Mouse (Mus musculus) heart, embryonic 13.5 days (tissue): Measurements from ENCODE around the gene Pabpn1l. TPM values are rescaled to one million over a fixed set of nuclear protein-coding genes. Genes with fewer than 3 reads are reported as not detected.
"Not testable (repeated sequence)": the region's sequence is repeated elsewhere in the genome, so short reads cannot be mapped to it uniquely, and the experiment has no call there.

Experiments
- ATAC-seq: fragments of 200-750 bp; cut with Nextera tagmentation; 2 replicates; pipeline ENCODE4 v1.8.0; 2017; ENCODE audit warnings: moderate TSS enrichment; ENCODE audit not compliant: insufficient number of reproducible peaks, low FRiP score, low TSS enrichment; ENCODE audit errors: extremely low read depth
- H3K27ac ChIP-seq: fragments of 300-500 bp; sonication (generic); replicated peaks from 2 replicates; pipeline ENCODE4 v1.5.1; 2015; ENCODE audit warnings: moderate library complexity, mild to moderate bottlenecking, inconsistent platforms
- H3K27me3 ChIP-seq: fragments of 300-500 bp; sonication (generic); replicated peaks from 2 replicates; pipeline ENCODE4 v1.6.1; 2015; ENCODE audit warnings: mild to moderate bottlenecking, inconsistent platforms
- H3K36me3 ChIP-seq: fragments of 300-500 bp; sonication (generic); 2 replicates; pipeline ENCODE4 v1.6.1; 2015; ENCODE audit warnings: mild to moderate bottlenecking, inconsistent platforms
- H3K4me1 ChIP-seq: fragments of 300-500 bp; sonication (generic); 2 replicates; pipeline ENCODE4 v1.6.1; 2015; ENCODE audit warnings: inconsistent platforms
- H3K4me2 ChIP-seq: fragments of 300-500 bp; sonication (generic); 2 replicates; pipeline ENCODE4 v1.6.1; 2015; ENCODE audit warnings: inconsistent platforms, mild to moderate bottlenecking, moderate library complexity
- H3K4me3 ChIP-seq: fragments of 300-500 bp; sonication (generic); 2 replicates; pipeline ENCODE4 v1.5.1; 2015; ENCODE audit warnings: moderate library complexity, mild to moderate bottlenecking, inconsistent platforms
- H3K9ac ChIP-seq: fragments of 300-500 bp; sonication (generic); 2 replicates; pipeline ENCODE4 v1.6.1; 2015; ENCODE audit warnings: inconsistent platforms, mild to moderate bottlenecking, moderate library complexity
- H3K9me3 ChIP-seq: fragments of 300-500 bp; sonication (generic); 2 replicates; pipeline ENCODE4 v1.6.1; 2016; ENCODE audit warnings: inconsistent platforms
- WGBS: fragments of 180-500 bp; shearing (Covaris S2); methylation state at CpG from one replicate; pipeline ENCODE4 v1.1.7; 2015; ENCODE audit warnings: mixed read lengths; 5-methylcytosine and 5-hydroxymethylcytosine counted together
- microRNA-seq: library from miRNA; unstranded; fragments of <30 nt; microRNA quantifications from one replicate; pipeline ENCODE4, GENCODE M21; 2016
- polyA plus RNA-seq: library from polyadenylated mRNA; unstranded; fragments of >200 nt; fragmentation: Nextera tagmentation; extraction: Ambion mirVana; gene quantifications from 2 replicates; pipeline ENCODE4 v1.2.1, GENCODE M21; 2015

The Pabpn1l gene
- polyA plus RNA-seq, 1 experiment from 2014 or later, result not detected

DNA sequence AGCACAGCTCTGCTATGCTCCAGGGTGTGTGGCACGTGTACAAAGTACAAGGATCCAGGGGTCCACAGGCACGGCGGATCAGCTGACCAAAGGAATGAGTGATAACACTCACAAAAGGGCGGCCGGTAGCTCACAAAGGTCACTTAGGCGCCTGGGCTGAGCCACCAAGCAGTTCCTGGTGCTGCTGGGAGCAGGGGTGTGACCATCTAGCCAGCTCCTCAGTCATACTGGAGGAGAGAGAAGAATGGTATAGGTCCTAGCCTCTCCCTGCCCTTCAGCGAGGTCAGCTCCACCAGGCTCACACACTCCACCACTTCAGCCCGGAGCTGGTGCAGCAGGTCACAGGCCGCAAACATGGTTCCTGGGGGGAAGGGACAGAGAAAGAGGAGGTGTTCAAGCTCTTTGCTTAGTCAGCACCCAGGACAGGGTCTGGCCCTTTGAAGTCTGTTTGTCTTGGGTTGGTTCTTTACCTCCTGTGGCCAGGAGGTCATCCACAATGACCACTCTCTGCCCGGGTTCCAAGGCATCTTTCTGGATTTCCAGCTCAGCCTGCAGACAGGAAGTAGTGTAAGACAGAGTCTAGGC is 47.8 kb downstream of the Pabpn1l start:
- Histone ChIP-seq H3K4me1 (peaks cover 46% of the 10 kb centered on the region), H3K9ac (peak overlapping the region; percentile 86), H3K9me3 (no peaks in the 10 kb centered on the region), H3K27ac (peak overlapping the region; percentile 62), H3K36me3 (peaks cover 50% of the 10 kb centered on the region), H3K4me3 (peak overlapping the region; percentile 75), H3K4me2 (peak overlapping the region; percentile 89), H3K27me3 (no peaks in the 10 kb centered on the region)
- no peak for ATAC-seq
- 12% methylated on average over 10 of the region's 10 CpGs for WGBS

DNA sequence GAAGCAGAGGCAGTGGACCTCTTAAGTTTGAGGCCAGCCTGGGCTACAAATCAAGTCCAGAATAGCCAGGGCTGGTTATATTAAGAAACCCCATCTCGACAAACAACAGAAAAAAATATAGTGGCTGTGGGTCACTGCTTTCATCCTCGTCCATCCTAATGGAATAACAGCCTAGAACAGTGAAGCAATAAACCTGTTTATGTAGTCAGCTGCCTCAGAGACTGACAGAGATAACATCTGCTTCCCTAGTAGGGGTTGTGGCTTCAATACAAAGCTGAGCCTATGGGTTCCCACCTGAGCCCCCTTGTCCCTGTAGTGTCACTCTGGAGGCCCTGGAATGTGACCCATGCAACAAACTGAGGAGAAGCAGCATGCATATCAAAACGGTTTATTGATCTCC is 48.3 kb downstream of the Pabpn1l start:
- H3K36me3 ChIP-seq, result peaks cover 55% of the 10 kb centered on the region
- no peaks in the 10 kb centered on the region for H3K9me3 ChIP-seq
- no peak overlapping the region for H3K4me3 ChIP-seq
- no peaks in the 10 kb centered on the region for H3K27me3 ChIP-seq
- H3K9ac ChIP-seq, result peak overlapping the region; percentile 86
- WGBS, result 41% methylated on average over 3 of the region's 3 CpGs
- no peak for ATAC-seq
- H3K4me1 ChIP-seq, result peaks cover 46% of the 10 kb centered on the region
- H3K27ac ChIP-seq, result peak overlapping the region; percentile 62
- H3K4me2 ChIP-seq, result peak overlapping the region; percentile 89

DNA sequence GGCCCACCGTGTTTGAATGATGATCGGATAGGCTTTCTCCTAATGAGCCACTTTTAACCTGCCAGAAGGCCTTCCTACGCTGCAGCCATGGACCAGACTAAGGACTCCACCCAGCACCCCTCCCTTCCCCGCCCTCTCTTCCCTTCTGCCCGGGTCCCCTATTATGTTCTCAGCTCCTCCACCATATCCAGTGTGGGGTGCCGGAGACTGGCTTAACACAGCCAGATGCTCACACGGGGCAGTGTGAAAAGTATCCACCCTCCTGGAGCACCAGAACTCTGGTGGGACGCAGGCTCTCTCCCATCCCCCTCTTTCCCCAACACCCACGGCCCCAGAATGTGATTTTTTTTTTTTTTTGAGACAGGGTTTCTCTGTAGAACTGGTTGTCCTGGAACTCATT is 49.0 kb downstream of the Pabpn1l start:
- Histone ChIP-seq H3K4me3 (no peak overlapping the region), H3K4me1 (peaks cover 47% of the 10 kb centered on the region), H3K4me2 (no peak overlapping the region), H3K36me3 (peaks cover 56% of the 10 kb centered on the region), H3K27me3 (no peaks in the 10 kb centered on the region), H3K27ac (0 out of 2 replicates have a peak overlapping the region, but pooled peaks have one; percentile 62), H3K9ac (no peak overlapping the region), H3K9me3 (no peaks in the 10 kb centered on the region)
- ATAC-seq, result no peak
- 54% methylated on average over 9 of the region's 9 CpGs for WGBS

DNA sequence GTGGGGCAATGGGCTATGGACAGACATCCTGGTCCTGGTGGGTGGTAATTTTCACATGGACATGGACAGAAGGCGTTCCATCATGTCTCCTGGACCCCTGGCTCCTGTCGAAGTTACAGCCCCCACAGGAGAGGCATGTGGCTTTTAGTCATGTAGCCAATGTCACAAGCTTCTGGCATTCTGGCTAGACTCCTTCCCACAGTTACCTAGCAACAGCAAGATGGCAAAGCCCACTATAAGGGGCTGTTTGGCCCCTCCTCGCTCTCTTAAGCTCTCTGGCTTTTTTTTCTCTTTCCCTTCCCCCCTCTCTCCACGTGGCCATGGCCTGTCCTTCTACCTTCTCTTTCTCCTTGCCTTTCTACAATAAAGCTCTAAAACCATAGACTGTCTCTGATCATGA is 49.4 kb downstream of the Pabpn1l start:
- H3K9me3 ChIP-seq, H3K4me3 ChIP-seq, H3K27me3 ChIP-seq, H3K27ac ChIP-seq, ATAC-seq, H3K9ac ChIP-seq, H3K4me2 ChIP-seq: not testable (repeated sequence)
- H3K36me3 ChIP-seq, result peaks cover 56% of the 10 kb centered on the region
- peaks cover 51% of the 10 kb centered on the region for H3K4me1 ChIP-seq
- 61% methylated on average over 4 of the region's 4 CpGs for WGBS

DNA sequence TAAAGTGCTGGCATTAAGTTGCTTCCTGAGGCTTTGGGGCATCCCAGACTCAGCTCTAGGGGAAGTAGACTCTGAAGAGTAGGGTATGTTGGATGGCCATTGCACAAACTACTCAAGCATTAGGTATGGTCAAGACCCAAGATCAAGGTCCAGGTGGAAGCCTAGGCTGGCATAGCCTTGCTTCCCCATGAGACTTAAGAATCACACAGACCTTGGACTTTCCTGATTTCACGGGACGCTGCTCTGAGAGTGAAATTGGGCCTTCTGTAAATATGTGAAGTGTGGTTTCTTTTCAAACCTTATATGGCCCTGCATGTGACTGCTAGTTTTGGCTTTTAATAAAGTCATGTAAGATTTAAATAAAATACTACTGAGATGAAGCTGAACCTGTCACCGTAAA is 49.8 kb downstream of the Pabpn1l start:
- Histone ChIP-seq H3K27ac (no peak overlapping the region), H3K4me3 (no peak overlapping the region), H3K4me2 (no peak overlapping the region), H3K9me3 (no peaks in the 10 kb centered on the region), H3K27me3 (no peaks in the 10 kb centered on the region), H3K36me3 (peaks cover 56% of the 10 kb centered on the region), H3K9ac (no peak overlapping the region), H3K4me1 (peaks cover 51% of the 10 kb centered on the region)
- ATAC-seq, result no peak
- 92% methylated on average over 3 of the region's 3 CpGs for WGBS

DNA sequence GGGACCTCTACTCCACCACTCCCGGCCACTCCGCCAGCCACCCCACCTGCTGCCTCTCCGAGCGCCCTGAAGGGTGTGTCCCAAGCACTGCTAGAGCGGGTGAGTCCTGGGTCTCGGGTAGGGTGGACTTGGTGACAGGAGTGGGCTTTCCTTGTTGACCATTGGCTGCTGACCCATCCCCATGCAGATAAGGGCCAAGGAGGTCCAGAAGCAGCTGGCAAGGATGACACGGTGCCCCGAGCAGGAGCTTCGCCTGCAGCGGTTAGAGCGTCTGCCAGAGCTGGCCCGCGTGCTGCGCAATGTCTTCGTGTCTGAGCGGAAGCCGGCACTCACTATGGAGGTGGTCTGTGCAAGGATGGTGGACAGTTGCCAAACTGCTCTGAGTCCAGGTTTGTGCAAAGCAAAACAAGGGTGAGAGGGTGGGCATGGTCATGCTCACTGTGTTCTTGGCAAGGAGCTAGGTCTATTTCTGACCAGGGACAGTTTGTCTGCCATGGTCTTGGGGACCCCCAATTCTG is 50.7 kb downstream of the Pabpn1l start:
- Histone ChIP-seq H3K4me2 (no peak overlapping the region), H3K9ac (no peak overlapping the region), H3K4me1 (peaks cover 51% of the 10 kb centered on the region), H3K4me3 (no peak overlapping the region), H3K36me3 (peaks cover 56% of the 10 kb centered on the region), H3K9me3 (no peaks in the 10 kb centered on the region), H3K27me3 (no peaks in the 10 kb centered on the region), H3K27ac (no peak overlapping the region)
- 88% methylated on average over 17 of the region's 17 CpGs for WGBS
- ATAC-seq, result no peak

DNA sequence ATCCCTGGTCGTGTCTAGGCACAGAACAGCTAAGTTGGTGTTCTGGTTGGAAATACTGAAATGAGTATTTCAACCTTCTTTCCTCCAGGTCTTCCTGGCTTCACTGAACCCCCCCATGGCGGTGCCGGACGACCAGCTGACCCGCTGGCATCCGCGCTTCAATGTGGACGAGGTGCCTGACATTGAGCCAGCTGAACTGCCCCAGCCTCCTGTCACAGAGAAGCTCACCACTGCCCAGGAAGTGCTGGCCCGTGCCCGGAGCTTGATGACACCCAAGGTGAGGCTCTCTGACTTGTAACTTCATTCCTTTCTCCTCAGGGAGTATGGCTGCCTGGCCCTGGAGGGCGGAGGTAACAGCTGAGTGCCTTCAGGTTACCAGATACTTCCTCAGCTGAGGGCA is 51.4 kb downstream of the Pabpn1l start:
- Histone ChIP-seq H3K9ac (no peak overlapping the region), H3K4me1 (peaks cover 55% of the 10 kb centered on the region), H3K9me3 (no peaks in the 10 kb centered on the region), H3K36me3 (peaks cover 56% of the 10 kb centered on the region), H3K4me2 (no peak overlapping the region), H3K4me3 (no peak overlapping the region), H3K27me3 (no peaks in the 10 kb centered on the region), H3K27ac (no peak overlapping the region)
- no peak for ATAC-seq
- WGBS, result 90% methylated on average over 11 of the region's 11 CpGs

DNA sequence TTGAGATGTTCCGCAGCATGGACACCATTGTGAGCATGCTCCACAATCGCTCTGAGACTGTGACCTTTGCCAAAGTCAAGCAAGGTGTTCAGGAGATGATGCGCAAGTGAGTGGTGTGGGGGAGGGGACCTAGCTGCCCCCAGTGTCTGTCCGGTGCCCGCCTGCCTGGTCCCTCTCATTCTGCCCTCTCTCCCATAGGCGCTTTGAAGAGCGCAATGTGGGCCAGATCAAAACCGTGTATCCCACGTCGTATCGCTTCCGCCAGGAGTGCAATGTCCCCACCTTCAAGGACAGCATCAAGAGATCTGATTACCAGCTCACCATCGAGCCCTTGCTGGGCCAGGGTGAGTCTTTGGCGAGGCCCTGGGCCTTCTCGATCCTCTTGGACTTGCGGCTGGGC is 52.5 kb downstream of the Pabpn1l start:
- H3K36me3 ChIP-seq, result peaks cover 56% of the 10 kb centered on the region
- peaks cover 43% of the 10 kb centered on the region for H3K4me1 ChIP-seq
- 93% methylated on average over 16 of the region's 16 CpGs for WGBS
- H3K27ac ChIP-seq, result no peak overlapping the region
- no peak overlapping the region for H3K4me3 ChIP-seq
- no peak overlapping the region for H3K9ac ChIP-seq
- H3K9me3 ChIP-seq, result no peaks in the 10 kb centered on the region
- no peak for ATAC-seq
- H3K4me2 ChIP-seq, result no peak overlapping the region; the same call in 1 of the 2 replicates
- H3K27me3 ChIP-seq, result no peaks in the 10 kb centered on the region

Small RNA genes lying within 50 kb of the gene (microRNA-seq; reads per million reads assigned to microRNA genes)
- gene Mir6396, result not detected

Other genes with a start within 250 kb of the Pabpn1l start
- 30.4 and 31.1 TPM in 2 replicates for gene Zc3h18, start 246.1 kb downstream of the Pabpn1l start, polyA plus RNA-seq
- not detected in 2 replicates for gene Il17c, start 200.7 kb downstream of the Pabpn1l start, polyA plus RNA-seq
- gene Cyba, start 189.8 kb downstream of the Pabpn1l start, polyA plus RNA-seq, result 170 and 202 TPM in 2 replicates
- gene Mvd, start 179.3 kb downstream of the Pabpn1l start, polyA plus RNA-seq, result 19.7 and 21.8 TPM in 2 replicates
- 2.4 and 3.1 TPM in 2 replicates for gene Snai3, start 162.0 kb downstream of the Pabpn1l start, polyA plus RNA-seq
- gene Rnf166, start 146.7 kb downstream of the Pabpn1l start, polyA plus RNA-seq, result 33.2 and 42.0 TPM in 2 replicates
- gene Ctu2, start 146.6 kb downstream of the Pabpn1l start, polyA plus RNA-seq, result 23.9 and 29.6 TPM in 2 replicates
- 12.9 and 15.4 TPM in 2 replicates for gene Piezo1, start 71.4 kb downstream of the Pabpn1l start, polyA plus RNA-seq
- 31.0 and 34.6 TPM in 2 replicates for gene Cdt1, start 54.7 kb downstream of the Pabpn1l start, polyA plus RNA-seq
- 251 and 271 TPM in 2 replicates for gene Aprt, start 45.8 kb downstream of the Pabpn1l start, polyA plus RNA-seq
- gene Galns, start 11.3 kb downstream of the Pabpn1l start, polyA plus RNA-seq, result 11.1 and 11.9 TPM in 2 replicates
- gene Trappc2l, start 11.1 kb downstream of the Pabpn1l start, polyA plus RNA-seq, result 55.6 and 74.0 TPM in 2 replicates
- gene Cbfa2t3, start 76.4 kb upstream of the Pabpn1l start, polyA plus RNA-seq, result 4.2 and 4.8 TPM in 2 replicates
- 14.3 and 15.4 TPM in 2 replicates for gene Acsf3, start 152.7 kb upstream of the Pabpn1l start, polyA plus RNA-seq
- gene Cdh15, start 225.2 kb upstream of the Pabpn1l start, polyA plus RNA-seq, result 0.47 and 0.55 TPM in 2 replicates